Mouse (Mus musculus): ENCODE measurements around the gene Creld2. TPM values are rescaled to one million over a fixed set of nuclear protein-coding genes. Genes with fewer than 3 reads are reported as not detected.
A peak's percentile ranks its signal among the peaks of the same experiment; 100 is the strongest.

The Creld2 gene
- polyA plus RNA-seq, 1 experiment from 2014 or later: 81.7 TPM

DNA sequence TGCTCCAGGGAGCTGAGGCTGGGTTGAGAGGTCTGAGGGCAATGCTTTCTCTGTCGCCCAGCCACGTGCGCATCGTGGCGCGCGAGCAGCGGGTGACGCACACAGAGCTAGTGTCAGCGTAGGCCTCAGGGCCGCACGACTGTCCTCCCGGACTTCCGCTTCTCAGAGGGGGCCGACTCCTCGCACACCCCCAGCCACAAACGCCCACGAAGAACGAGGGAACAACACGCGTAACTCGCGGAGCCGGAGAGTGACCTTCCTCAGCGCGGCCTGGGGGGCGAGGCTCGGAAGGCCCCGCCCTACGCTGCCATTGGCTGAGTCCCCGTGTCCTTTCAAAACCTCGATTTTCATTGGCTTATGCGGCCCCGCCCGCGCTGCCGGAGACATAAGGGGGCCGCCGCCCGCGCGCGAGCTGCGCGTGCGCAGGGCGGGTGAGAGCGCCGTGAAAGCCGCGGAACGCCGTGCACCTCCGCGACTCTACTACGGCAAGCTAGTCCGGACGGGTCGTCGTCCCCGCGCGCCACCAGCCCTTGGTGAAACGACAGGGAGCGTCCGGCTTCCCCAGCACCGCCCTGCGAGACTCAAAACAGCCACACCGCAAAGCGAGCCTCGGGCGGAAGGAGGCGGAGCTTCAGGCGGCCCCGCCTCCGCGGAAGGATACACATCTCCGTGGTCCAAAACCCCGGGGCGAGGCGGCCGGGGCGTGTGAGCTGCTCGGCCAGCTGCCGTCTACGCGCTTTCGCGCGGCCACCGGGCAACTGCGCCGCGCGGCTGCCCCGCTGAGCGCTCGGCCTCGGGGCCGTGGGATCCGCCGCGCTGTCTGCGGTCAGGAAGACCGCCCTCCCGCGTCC, 42.6 kb downstream of the Creld2 start, which contains the start of gene Pim3:
TSS of gene Pim3 (plus strand) at position 415 of the 851 bp plus-strand sequence.
- under 1% methylated on average over 103 of the region's 107 CpGs for WGBS
- DNase-seq (ENCODE audit: low spot score, missing footprints) (peak; percentile 99), ATAC-seq (ENCODE audit: low FRiP score) (peak; percentile 89)
- Histone ChIP-seq H3K4me3 (ENCODE audit: low read depth, low read length) (peak within 1 kb of the TSS; percentile 87), H3K36me3 (ENCODE audit: control insufficient read depth, insufficient read depth, low read length) (peaks cover 12% of the 10 kb centered on the region), H3K9ac (ENCODE audit: low read length) (peak within 1 kb of the TSS; percentile 83), H3K27me3 (ENCODE audit: control insufficient read depth, insufficient read depth, low read length) (no peaks in the 10 kb centered on the region), H3K27ac (ENCODE audit: low read depth, low read length) (peak within 1 kb of the TSS; percentile 96), H3K4me2 (peak within 1 kb of the TSS; percentile 97), H3K9me3 (ENCODE audit: control insufficient read depth, low read length) (no peaks in the 10 kb centered on the region), H3K4me1 (ENCODE audit: control insufficient read depth, insufficient read depth, low read length) (peaks cover 26% of the 10 kb centered on the region)

DNA sequence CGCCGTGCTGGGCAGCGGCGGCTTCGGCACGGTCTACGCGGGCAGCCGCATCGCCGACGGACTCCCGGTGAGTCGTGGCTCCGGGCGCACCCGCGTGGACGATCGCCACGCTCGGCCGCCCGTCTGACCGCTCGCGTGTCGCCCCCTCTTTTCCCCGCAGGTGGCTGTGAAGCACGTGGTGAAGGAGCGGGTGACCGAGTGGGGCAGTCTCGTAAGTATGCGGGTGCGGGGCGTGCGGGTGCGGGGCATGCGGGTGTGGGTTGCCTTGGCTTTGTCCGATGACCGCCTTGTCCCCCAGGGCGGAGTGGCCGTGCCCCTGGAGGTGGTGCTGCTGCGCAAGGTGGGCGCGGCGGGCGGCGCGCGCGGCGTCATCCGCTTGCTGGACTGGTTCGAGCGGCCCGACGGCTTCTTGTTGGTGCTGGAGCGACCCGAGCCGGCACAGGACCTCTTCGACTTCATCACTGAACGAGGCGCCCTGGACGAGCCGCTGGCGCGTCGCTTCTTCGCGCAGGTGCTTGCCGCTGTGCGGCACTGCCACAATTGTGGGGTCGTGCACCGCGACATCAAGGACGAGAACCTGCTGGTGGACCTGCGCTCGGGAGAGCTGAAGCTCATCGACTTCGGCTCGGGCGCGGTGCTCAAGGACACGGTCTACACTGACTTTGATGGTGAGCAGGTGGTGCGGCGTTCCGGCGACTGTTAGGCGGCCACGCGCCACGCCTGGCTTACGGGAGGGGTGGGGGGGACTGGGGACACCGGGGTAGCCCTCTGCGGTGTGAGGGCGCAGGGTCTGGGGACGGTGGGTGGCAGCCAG, 43.6 kb downstream of the Creld2 start:
- Histone ChIP-seq H3K9me3 (ENCODE audit: control insufficient read depth, low read length) (no peaks in the 10 kb centered on the region), H3K4me2 (peak overlapping the region; percentile 97), H3K27me3 (ENCODE audit: control insufficient read depth, insufficient read depth, low read length) (no peaks in the 10 kb centered on the region), H3K9ac (ENCODE audit: low read length) (peak overlapping the region; percentile 83), H3K4me1 (ENCODE audit: control insufficient read depth, insufficient read depth, low read length) (peaks cover 26% of the 10 kb centered on the region), H3K4me3 (ENCODE audit: low read depth, low read length) (peak overlapping the region; percentile 87), H3K36me3 (ENCODE audit: control insufficient read depth, insufficient read depth, low read length) (peaks cover 12% of the 10 kb centered on the region), H3K27ac (ENCODE audit: low read depth, low read length) (peak overlapping the region; percentile 96)
- DNase-seq (ENCODE audit: low spot score, missing footprints) (peak; percentile 93), ATAC-seq (ENCODE audit: low FRiP score) (peak; percentile 28)
- WGBS: under 1% methylated on average over 97 of the region's 98 CpGs

- ATAC-seq (ENCODE audit: low FRiP score): peak; percentile 64
- H3K4me1 ChIP-seq (ENCODE audit: control insufficient read depth, insufficient read depth, low read length): peaks cover 26% of the 10 kb centered on the region
- peak overlapping the region; percentile 44; the same call in 1 of the 2 replicates for H3K27ac ChIP-seq (ENCODE audit: low read depth, low read length)
- under 1% methylated on average over 33 of the region's 39 CpGs for WGBS
- no peak for DNase-seq (ENCODE audit: low spot score, missing footprints)
- peak overlapping the region; percentile 87 for H3K4me3 ChIP-seq (ENCODE audit: low read depth, low read length)
- H3K9me3 ChIP-seq (ENCODE audit: control insufficient read depth, low read length): no peaks in the 10 kb centered on the region
- H3K36me3 ChIP-seq (ENCODE audit: control insufficient read depth, insufficient read depth, low read length): peaks cover 12% of the 10 kb centered on the region
- peak overlapping the region; percentile 97 for H3K4me2 ChIP-seq
- peak overlapping the region; percentile 83 for H3K9ac ChIP-seq (ENCODE audit: low read length)
- no peaks in the 10 kb centered on the region for H3K27me3 ChIP-seq (ENCODE audit: control insufficient read depth, insufficient read depth, low read length)
Observed at GRCm38 (mm10) chr15:88863695-88864231, 44.3 kb downstream of the Creld2 start.

DNA sequence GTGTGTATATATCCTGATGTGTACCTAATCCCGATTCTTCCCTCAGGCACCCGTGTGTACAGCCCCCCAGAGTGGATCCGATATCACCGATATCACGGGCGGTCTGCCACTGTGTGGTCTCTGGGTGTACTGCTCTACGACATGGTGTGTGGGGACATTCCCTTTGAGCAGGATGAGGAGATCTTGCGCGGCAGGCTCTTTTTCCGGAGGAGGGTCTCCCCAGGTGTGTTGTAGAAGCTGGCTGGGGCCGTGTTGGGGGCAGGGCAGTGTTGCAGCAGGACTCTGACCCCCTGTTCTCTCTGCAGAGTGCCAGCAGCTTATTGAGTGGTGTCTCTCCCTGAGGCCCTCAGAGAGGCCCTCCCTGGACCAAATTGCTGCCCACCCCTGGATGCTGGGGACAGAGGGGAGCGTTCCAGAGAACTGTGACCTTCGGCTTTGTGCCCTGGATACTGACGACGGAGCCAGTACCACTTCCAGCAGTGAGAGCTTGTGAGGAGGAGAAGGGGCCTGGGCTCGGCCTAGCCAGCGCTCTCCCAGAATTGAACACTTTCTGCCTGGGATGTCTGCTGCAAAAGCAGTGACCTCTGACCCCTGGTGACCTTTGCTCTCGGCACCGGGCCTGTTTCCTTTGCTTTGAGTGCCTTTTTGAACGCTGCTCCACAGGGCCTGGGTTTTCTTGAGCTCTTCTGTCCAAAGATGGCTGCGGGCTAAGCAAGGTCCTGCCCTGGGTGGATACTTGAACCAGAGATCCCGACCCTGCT, 45.0 kb downstream of the Creld2 start:
- Histone ChIP-seq H3K4me1 (ENCODE audit: control insufficient read depth, insufficient read depth, low read length) (peaks cover 26% of the 10 kb centered on the region), H3K27me3 (ENCODE audit: control insufficient read depth, insufficient read depth, low read length) (no peaks in the 10 kb centered on the region), H3K36me3 (ENCODE audit: control insufficient read depth, insufficient read depth, low read length) (peaks cover 12% of the 10 kb centered on the region), H3K9me3 (ENCODE audit: control insufficient read depth, low read length) (no peaks in the 10 kb centered on the region), H3K27ac (ENCODE audit: low read depth, low read length) (peak overlapping the region; percentile 25; the same call in 1 of the 2 replicates), H3K9ac (ENCODE audit: low read length) (peak overlapping the region; percentile 83), H3K4me3 (ENCODE audit: low read depth, low read length) (peak overlapping the region; percentile 87), H3K4me2 (peak overlapping the region; percentile 97)
- DNase-seq (ENCODE audit: low spot score, missing footprints) (no peak), ATAC-seq (ENCODE audit: low FRiP score) (peak; percentile 6; the same call in 1 of the 2 replicates)
- WGBS: 51% methylated on average over 22 of the region's 22 CpGs

- Histone ChIP-seq H3K36me3 (ENCODE audit: control insufficient read depth, insufficient read depth, low read length) (peaks cover 12% of the 10 kb centered on the region), H3K27ac (ENCODE audit: low read depth, low read length) (no peak overlapping the region), H3K9me3 (ENCODE audit: control insufficient read depth, low read length) (no peaks in the 10 kb centered on the region), H3K4me1 (ENCODE audit: control insufficient read depth, insufficient read depth, low read length) (peaks cover 26% of the 10 kb centered on the region), H3K4me2 (no peak overlapping the region), H3K9ac (ENCODE audit: low read length) (no peak overlapping the region), H3K27me3 (ENCODE audit: control insufficient read depth, insufficient read depth, low read length) (no peaks in the 10 kb centered on the region), H3K4me3 (ENCODE audit: low read depth, low read length) (no peak overlapping the region)
- 92% methylated on average over 14 of the region's 14 CpGs for WGBS
- ATAC-seq (ENCODE audit: low FRiP score) (no peak), DNase-seq (ENCODE audit: low spot score, missing footprints) (no peak)
Observed at GRCm38 (mm10) chr15:88865061-88865460, 45.6 kb downstream of the Creld2 start.

DNA sequence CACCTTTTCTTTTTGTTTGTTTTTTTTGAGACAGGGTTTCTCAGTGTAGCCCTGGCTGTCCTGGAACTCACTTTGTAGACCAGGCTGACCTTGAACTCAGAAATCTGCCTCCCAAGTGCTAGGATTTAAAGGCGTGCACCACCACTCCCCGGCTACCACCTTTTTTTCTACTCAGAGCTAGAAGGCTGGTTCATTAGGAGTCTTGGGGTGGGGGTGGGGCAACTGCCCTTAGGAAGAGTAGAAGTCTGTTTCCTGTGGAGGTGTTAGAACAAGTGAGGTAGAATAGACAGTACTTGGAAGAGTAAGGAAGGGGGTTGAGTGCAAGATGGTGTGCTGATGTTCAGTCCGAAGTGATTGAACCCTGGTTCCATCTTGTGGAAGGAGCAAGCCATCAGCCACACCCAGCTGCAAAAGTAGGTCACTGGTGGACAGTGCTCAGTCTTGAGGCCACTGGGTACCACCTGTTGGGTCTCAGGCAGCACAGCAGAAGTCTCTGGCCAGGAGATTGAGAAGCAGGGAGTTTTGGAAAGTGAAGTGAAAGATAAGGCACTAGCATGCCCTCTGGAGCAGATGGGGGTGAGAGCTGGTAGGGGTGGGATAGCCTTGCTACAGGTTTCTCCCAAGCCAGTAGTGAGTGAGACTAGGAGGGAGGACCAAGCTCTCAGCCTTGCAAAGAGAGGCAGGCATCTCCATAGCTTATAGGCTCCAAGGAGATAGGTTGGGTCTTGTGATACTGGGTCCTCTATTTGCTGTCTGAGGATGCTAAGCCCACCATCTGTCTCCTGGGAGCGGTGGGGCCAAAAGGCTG, 46.6 kb downstream of the Creld2 start:
- WGBS: 92% methylated on average over 4 of the region's 4 CpGs
- Histone ChIP-seq H3K4me2 (no peak overlapping the region), H3K36me3 (ENCODE audit: control insufficient read depth, insufficient read depth, low read length) (peaks cover 12% of the 10 kb centered on the region), H3K4me3 (ENCODE audit: low read depth, low read length) (no peak overlapping the region), H3K27ac (ENCODE audit: low read depth, low read length) (no peak overlapping the region), H3K4me1 (ENCODE audit: control insufficient read depth, insufficient read depth, low read length) (peaks cover 26% of the 10 kb centered on the region), H3K9ac (ENCODE audit: low read length) (no peak overlapping the region), H3K27me3 (ENCODE audit: control insufficient read depth, insufficient read depth, low read length) (no peaks in the 10 kb centered on the region), H3K9me3 (ENCODE audit: control insufficient read depth, low read length) (no peaks in the 10 kb centered on the region)
- no peak for ATAC-seq (ENCODE audit: low FRiP score)
- no peak for DNase-seq (ENCODE audit: low spot score, missing footprints)

DNA sequence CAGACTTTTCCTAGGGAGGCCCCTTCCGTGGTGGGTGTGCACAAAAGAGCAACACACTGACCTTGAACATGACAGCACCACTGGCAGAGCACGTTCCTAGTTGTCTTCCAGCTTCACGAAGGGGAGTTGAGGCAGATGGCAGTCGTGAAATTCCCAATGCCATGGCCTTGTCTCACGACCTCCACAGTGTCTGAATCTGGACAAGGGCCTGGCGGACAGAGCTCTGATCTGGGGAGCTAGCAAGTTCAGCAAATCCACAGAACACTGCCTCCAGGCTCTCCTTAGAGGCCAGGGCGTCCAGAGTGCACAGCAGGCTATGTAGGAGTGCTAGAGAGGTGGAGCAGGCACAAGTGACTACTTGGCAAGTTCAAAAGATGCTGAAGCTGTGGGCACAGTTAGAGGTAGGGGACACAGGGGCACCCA, 47.5 kb downstream of the Creld2 start:
- H3K4me1 ChIP-seq (ENCODE audit: control insufficient read depth, insufficient read depth, low read length): peaks cover 22% of the 10 kb centered on the region
- no peaks in the 10 kb centered on the region for H3K9me3 ChIP-seq (ENCODE audit: control insufficient read depth, low read length)
- no peak overlapping the region for H3K27ac ChIP-seq (ENCODE audit: low read depth, low read length)
- peaks cover 12% of the 10 kb centered on the region for H3K36me3 ChIP-seq (ENCODE audit: control insufficient read depth, insufficient read depth, low read length)
- ATAC-seq (ENCODE audit: low FRiP score) (no peak), DNase-seq (ENCODE audit: low spot score, missing footprints) (no peak)
- no peaks in the 10 kb centered on the region for H3K27me3 ChIP-seq (ENCODE audit: control insufficient read depth, insufficient read depth, low read length)
- no peak overlapping the region for H3K4me3 ChIP-seq (ENCODE audit: low read depth, low read length)
- 61% methylated on average over 7 of the region's 7 CpGs for WGBS
- H3K9ac ChIP-seq (ENCODE audit: low read length): no peak overlapping the region
- no peak overlapping the region for H3K4me2 ChIP-seq

Data from midbrain, embryonic 11.5 days (tissue).